Mouse (Mus musculus) gastrocnemius, adult 2 months (tissue): ENCODE measurements around the gene Adamts20. TPM values are rescaled to one million over a fixed set of nuclear protein-coding genes. Genes with fewer than 3 reads are reported as not detected.
A peak's percentile ranks its signal among the peaks of the same experiment; 100 is the strongest.

Experiments
- DNase-seq: peaks from one replicate; pipeline ENCODE4 v3.0.0; 2022
- H3K27ac ChIP-seq: fragments of 200-600 bp; 2 replicates; pipeline ENCODE4 v1.8.1; 2022; ENCODE audit warnings: mild to moderate bottlenecking
- H3K4me3 ChIP-seq: fragments of 200-600 bp; 2 replicates; pipeline ENCODE4 v1.8.1; 2022; ENCODE audit warnings: mild to moderate bottlenecking, moderate library complexity
- CTCF ChIP-seq: fragments of 200-600 bp; IDR thresholded peaks from 2 replicates; pipeline ENCODE4 v1.8.1; 2022; ENCODE audit warnings: antibody characterized with exemption, mild to moderate bottlenecking, moderate library complexity
- intact Hi-C: fragments of 180-260 bp; cut with DNase I; formaldehyde crosslinking; loops from one replicate; pipeline ENCODE4 v1.15.1; 2025
- total RNA-seq, 2 experiments: library from RNA; stranded (reverse); gene quantifications; 2 replicates each; pipeline ENCODE4 v1.2.3; 2021

The Adamts20 gene
- total RNA-seq, 2 experiments from 2014 or later: 2.9 to 5.4 TPM

GRCm38 (mm10) chr15:94227388-94227787 lies 237.8 kb downstream of the Adamts20 start:
- no peak overlapping the region for H3K4me3 ChIP-seq
- DNase-seq: no peak
- no peak for TF ChIP-seq CTCF
- no peak overlapping the region for H3K27ac ChIP-seq
- intact Hi-C loops: no loop called here

DNA sequence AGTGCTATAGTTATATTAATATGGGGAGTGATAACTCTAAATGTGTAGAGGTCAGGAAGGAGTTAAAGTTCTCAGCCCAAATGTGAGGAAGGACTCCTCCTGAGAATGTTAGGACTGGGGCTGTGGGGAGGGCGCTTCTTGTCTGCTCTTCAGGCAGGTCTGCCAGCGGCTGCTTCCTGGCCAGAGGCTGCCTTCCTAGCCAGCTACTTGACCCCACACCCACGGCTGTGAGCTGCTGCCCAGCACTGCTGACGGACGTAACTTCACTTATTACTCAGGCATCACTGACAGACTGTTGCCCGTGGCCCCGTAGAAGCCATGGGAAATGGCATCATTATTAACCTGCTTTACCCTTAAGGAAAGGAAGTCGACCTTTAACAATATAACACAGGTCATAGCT lies 242.1 kb downstream of the Adamts20 start:
- Histone ChIP-seq H3K27ac (no peak overlapping the region), H3K4me3 (no peak overlapping the region)
- no peak for TF ChIP-seq CTCF
- intact Hi-C loops: no loop called here
- peak; percentile 43 for DNase-seq

DNA sequence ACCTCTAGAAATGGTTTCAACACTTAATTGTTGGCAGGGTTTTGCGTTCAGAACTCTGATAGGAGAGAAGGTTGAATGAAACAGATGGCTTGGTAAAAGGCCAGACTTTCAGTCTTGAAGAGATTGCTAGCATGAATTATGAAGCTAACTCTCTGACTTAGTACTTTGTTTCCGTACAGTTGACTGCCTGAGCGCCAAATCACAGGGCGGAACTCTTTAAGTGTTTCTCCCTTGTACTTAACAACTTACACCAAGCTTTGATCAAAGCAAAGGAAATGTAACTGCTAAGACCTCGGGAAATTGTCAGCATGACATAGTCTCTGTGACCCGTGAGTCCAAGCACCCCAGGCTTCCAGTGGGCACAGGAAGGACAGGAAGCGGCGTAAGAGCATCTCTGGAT lies 244.5 kb downstream of the Adamts20 start:
- H3K4me3 ChIP-seq: no peak overlapping the region
- intact Hi-C loops: no loop called here
- no peak for DNase-seq
- no peak overlapping the region for H3K27ac ChIP-seq
- no peak for TF ChIP-seq CTCF

Other genes starting within 250 kb of the Adamts20 start
- gene Pus7l, start 78.1 kb upstream of the Adamts20 start, total RNA-seq: 1 to 10 TPM; 1.5 TPM
- gene Irak4, start 78.2 kb upstream of the Adamts20 start, total RNA-seq: 1 to 10 TPM; 2.3 to 2.6 TPM
- gene Twf1, start 124.5 kb upstream of the Adamts20 start, total RNA-seq: 10 to 100 TPM in 1 of 2 experiments, 1 to 10 TPM in 1; 9.5 to 10.0 TPM
- 10 to 100 TPM; 16.9 to 19.2 TPM for gene Tmem117, start 163.8 kb upstream of the Adamts20 start, total RNA-seq